Mouse (Mus musculus) heart, adult 2 months (tissue): ENCODE measurements around the gene Metap1d.

ENCODE experiments used
- CTCF ChIP-seq: fragments of 200-600 bp; IDR thresholded peaks from 2 replicates; pipeline ENCODE4 v1.8.1; 2022; ENCODE audit warnings: antibody characterized with exemption, mild to moderate bottlenecking, moderate library complexity
- EP300 ChIP-seq: fragments of 200-500 bp; IDR thresholded peaks from 2 replicates; pipeline ENCODE4 v1.6.1; 2011; ENCODE audit warnings: low read depth, low read length, control low read depth; ENCODE audit not compliant: insufficient read depth
- POLR2A ChIP-seq: fragments of 200-500 bp; IDR thresholded peaks from 2 replicates; pipeline ENCODE4 v1.6.1; 2011; ENCODE audit warnings: mild to moderate bottlenecking, low read depth, low read length, control low read depth; ENCODE audit not compliant: insufficient read depth

GRCm38 (mm10) chr2:71474345-71474744 lies 21.3 kb downstream of the Metap1d start:
- TF ChIP-seq CTCF (no peak), POLR2A (no peak), EP300 (no peak)
